Mouse (Mus musculus) ES-Bruce4 (cell line): ENCODE data around the gene Mrpl52. TPM values are rescaled to one million over a fixed set of nuclear protein-coding genes. Genes with fewer than 3 reads are reported as not detected.

Experiments used
- H3K27ac ChIP-seq: 2 replicates; pipeline ENCODE4 v1.5.1; 2012; ENCODE audit warnings: low read length, inconsistent platforms; ENCODE audit not compliant: insufficient read depth
- H3K27me3 ChIP-seq: 2 replicates; pipeline ENCODE4 v1.6.1; 2012; ENCODE audit warnings: mild to moderate bottlenecking, low read length, inconsistent platforms; ENCODE audit not compliant: control insufficient read depth, poor library complexity, insufficient read depth, severe bottlenecking
- H3K36me3 ChIP-seq: 2 replicates; pipeline ENCODE4 v1.6.1; 2012; ENCODE audit warnings: inconsistent platforms, mild to moderate bottlenecking, low read length, moderate library complexity; ENCODE audit not compliant: control insufficient read depth, poor library complexity, insufficient read depth, severe bottlenecking
- H3K4me1 ChIP-seq: one replicate; pipeline ENCODE4 v1.8.1; 2011; ENCODE audit warnings: low read length; ENCODE audit not compliant: control insufficient read depth, insufficient read depth
- H3K4me3 ChIP-seq: 2 replicates; pipeline ENCODE4 v1.5.1; 2011; ENCODE audit warnings: low read depth, mild to moderate bottlenecking, low read length
- H3K9ac ChIP-seq: 2 replicates; pipeline ENCODE4 v1.6.1; 2012; ENCODE audit warnings: low read depth, mild to moderate bottlenecking, inconsistent platforms; ENCODE audit not compliant: poor library complexity, severe bottlenecking
- H3K9me3 ChIP-seq: replicated peaks from 2 replicates; pipeline ENCODE4 v1.6.1; 2012; ENCODE audit warnings: mild to moderate bottlenecking, low read length, inconsistent platforms; ENCODE audit not compliant: control insufficient read depth, poor library complexity, insufficient read depth, severe bottlenecking
- CTCF ChIP-seq: IDR thresholded peaks from one replicate; pipeline ENCODE4 v1.8.1; 2011; ENCODE audit warnings: low read depth, low read length
- EP300 ChIP-seq: IDR thresholded peaks from 2 replicates; pipeline ENCODE4 v1.6.1; 2011; ENCODE audit warnings: low read depth, low read length; ENCODE audit not compliant: insufficient read depth
- POLR2A ChIP-seq: IDR thresholded peaks from one replicate; pipeline ENCODE4 v1.8.1; 2011; ENCODE audit warnings: low read length; ENCODE audit not compliant: insufficient read depth
- polyA plus RNA-seq: library from polyadenylated mRNA; stranded (reverse); fragments of >200 nt; gene quantifications from 2 replicates; pipeline ENCODE4 v1.2.4, GENCODE M21; 2011; ENCODE audit warnings: low read depth; ENCODE audit not compliant: missing spikeins, insufficient read depth, insufficient read length

The Mrpl52 gene
- polyA plus RNA-seq, 1 experiment, result 114 TPM

- Histone ChIP-seq H3K4me3 (peak overlapping the region; percentile 87), H3K9ac (peak overlapping the region; percentile 84), H3K4me1 (no peaks in the 10 kb centered on the region), H3K27ac (no peak overlapping the region; the same call in 1 of the 2 replicates), H3K27me3 (no peaks in the 10 kb centered on the region), H3K36me3 (peaks cover 4% of the 10 kb centered on the region; the same call in 1 of the 2 replicates), H3K9me3 (no peaks in the 10 kb centered on the region)
- TF ChIP-seq CTCF, result peak; percentile 73
- no peak for TF ChIP-seq EP300
Observed at GRCm38 (mm10) chr14:54464293-54465005, 37.7 kb downstream of the Mrpl52 start.

- no peaks in the 10 kb centered on the region for H3K4me1 ChIP-seq
- no peak overlapping the region for H3K4me3 ChIP-seq
- H3K27me3 ChIP-seq, result no peaks in the 10 kb centered on the region
- no peaks in the 10 kb centered on the region for H3K9me3 ChIP-seq
- no peak for TF ChIP-seq EP300
- no peak for TF ChIP-seq CTCF
- TF ChIP-seq POLR2A, result no peak
- no peak overlapping the region for H3K9ac ChIP-seq
- H3K36me3 ChIP-seq, result peaks cover 6% of the 10 kb centered on the region; the same call in 1 of the 2 replicates
- no peak overlapping the region for H3K27ac ChIP-seq
Observed at GRCm38 (mm10) chr14:54471467-54471866, 44.8 kb downstream of the Mrpl52 start.

GRCm38 (mm10) chr14:54472671-54473070 lies 46.0 kb downstream of the Mrpl52 start:
- H3K36me3 ChIP-seq, result peaks cover 6% of the 10 kb centered on the region; the same call in 1 of the 2 replicates
- H3K4me3 ChIP-seq, result no peak overlapping the region
- TF ChIP-seq EP300 (no peak), CTCF (no peak), POLR2A (no peak)
- H3K27ac ChIP-seq, result no peak overlapping the region
- H3K9me3 ChIP-seq, result no peaks in the 10 kb centered on the region
- no peak overlapping the region for H3K9ac ChIP-seq
- H3K27me3 ChIP-seq, result no peaks in the 10 kb centered on the region
- H3K4me1 ChIP-seq, result no peaks in the 10 kb centered on the region

- Histone ChIP-seq H3K27ac (no peak overlapping the region), H3K4me1 (no peaks in the 10 kb centered on the region), H3K27me3 (no peaks in the 10 kb centered on the region), H3K36me3 (no peaks in the 10 kb centered on the region), H3K9me3 (no peaks in the 10 kb centered on the region), H3K4me3 (no peak overlapping the region), H3K9ac (no peak overlapping the region)
- TF ChIP-seq POLR2A (no peak), CTCF (no peak), EP300 (no peak)
Observed at GRCm38 (mm10) chr14:54474744-54475143, 48.0 kb downstream of the Mrpl52 start.

- no peaks in the 10 kb centered on the region for H3K27me3 ChIP-seq
- TF ChIP-seq EP300, result no peak
- no peak for TF ChIP-seq POLR2A
- TF ChIP-seq CTCF, result no peak
- H3K9me3 ChIP-seq, result no peaks in the 10 kb centered on the region
- no peak within 1 kb of the TSS for H3K27ac ChIP-seq
- 0 out of 2 replicates have a peak within 1 kb of the TSS, but pooled peaks have one; percentile 39 for H3K9ac ChIP-seq
- H3K4me1 ChIP-seq, result no peaks in the 10 kb centered on the region
- peak within 1 kb of the TSS; percentile 59 for H3K4me3 ChIP-seq
- no peaks in the 10 kb centered on the region for H3K36me3 ChIP-seq
Observed at GRCm38 (mm10) chr14:54475941-54476844, 49.5 kb downstream of the Mrpl52 start, which contains the start of gene Rem2. Rem2 (plus strand) TSS chr14:54476100.
